Comparison of ENCODE assay signal across 9 mouse cellular contexts in genomic region chr9:110922759-110923158, GRCm38 (mm10). TPM values are rescaled to one million over a fixed set of nuclear protein-coding genes. Genes with fewer than 3 reads are reported as not detected.
DNase-seq lines count a peak whose midpoint lies in the region; ATAC-seq and TF ChIP-seq lines count a peak whose summit lies in the region.
"Had no signal": no experiment of that assay in that cellular context is flagged by ENCODE, and none has a peak within 500 bp of the region (broad histone marks: within the 10 kb centered on the region; RNA-seq: fewer than 3 reads in every experiment).

No protein-coding gene starts in this region.

- no peaks in the 10 kb centered on the region for H3K4me1 ChIP-seq in midbrain, embryonic 14.5 days (ENCODE audit: control insufficient read depth, insufficient read depth, low read length)
- H3K4me1 ChIP-seq in midbrain, embryonic 13.5 days (replicated peaks): no peaks in the 10 kb centered on the region
- H3K4me1 ChIP-seq in embryonic facial prominence, embryonic 14.5 days (ENCODE audit: control insufficient read depth, insufficient read depth, low read length): peaks cover 4% of the 10 kb centered on the region; the same call in 1 of the 2 replicates
- no peaks in the 10 kb centered on the region for H3K4me1 ChIP-seq in kidney, postnatal 0 days (replicated peaks; ENCODE audit: insufficient read depth, low read length)
- H3K4me1 ChIP-seq in lung, embryonic 14.5 days (ENCODE audit: insufficient read depth): no peaks in the 10 kb centered on the region

- no peaks in the 10 kb centered on the region for H3K9me3 ChIP-seq in midbrain, embryonic 14.5 days (ENCODE audit: control insufficient read depth, low read length)
- no peaks in the 10 kb centered on the region for H3K9me3 ChIP-seq in midbrain, embryonic 13.5 days
- H3K9me3 ChIP-seq in embryonic facial prominence, embryonic 14.5 days (ENCODE audit: control insufficient read depth, low read length): no peaks in the 10 kb centered on the region
- H3K9me3 ChIP-seq in kidney, postnatal 0 days (replicated peaks; ENCODE audit: low read length): no peaks in the 10 kb centered on the region
- H3K9me3 ChIP-seq in lung, embryonic 14.5 days (ENCODE audit: low read depth, low read length): no peaks in the 10 kb centered on the region

- ATAC-seq in midbrain, embryonic 14.5 days (ENCODE audit: low FRiP score, low TSS enrichment): no peak
- no peak for ATAC-seq in midbrain, embryonic 13.5 days
- ATAC-seq in embryonic facial prominence, embryonic 14.5 days (ENCODE audit: low read depth): no peak
- no peak for ATAC-seq in kidney, postnatal 0 days (replicated peaks; ENCODE audit: low FRiP score, low read depth)
- ATAC-seq in lung, embryonic 14.5 days (ENCODE audit: insufficient read depth): no peak

- H3K27ac ChIP-seq in midbrain, embryonic 14.5 days (replicated peaks; ENCODE audit: low read depth, low read length): no peak overlapping the region
- H3K27ac ChIP-seq in midbrain, embryonic 13.5 days: no peak overlapping the region
- no peak overlapping the region for H3K27ac ChIP-seq in embryonic facial prominence, embryonic 14.5 days (replicated peaks; ENCODE audit: low read depth, low read length)
- no peak overlapping the region for H3K27ac ChIP-seq in kidney, postnatal 0 days
- H3K27ac ChIP-seq in lung, embryonic 14.5 days (ENCODE audit: low read depth): no peak overlapping the region

- peak; percentile 87 for DNase-seq in midbrain, embryonic 14.5 days
- DNase-seq in adrenal gland, postnatal 10 days: peak; percentile 88
- DNase-seq in embryonic facial prominence, embryonic 14.5 days (ENCODE audit: low spot score): peak; percentile 75
- peak; percentile 86 for DNase-seq in kidney, postnatal 0 days (ENCODE audit: low spot score)
- DNase-seq in lung, embryonic 14.5 days: peak; percentile 87
- peak; percentile 19 to 34 for DNase-seq in right cerebral cortex, postnatal 36 days (ENCODE audit: low spot score in 2 of 2)
- DNase-seq in yolk sac, embryonic 10.5 days (ENCODE audit: low spot score): peak; percentile 45

- H3K4me2 ChIP-seq in midbrain, embryonic 14.5 days (ENCODE audit: low read length): no peak overlapping the region
- no peak overlapping the region for H3K4me2 ChIP-seq in midbrain, embryonic 13.5 days (replicated peaks)
- H3K4me2 ChIP-seq in embryonic facial prominence, embryonic 14.5 days (ENCODE audit: low read depth, low read length): no peak overlapping the region
- no peak overlapping the region for H3K4me2 ChIP-seq in kidney, postnatal 0 days (ENCODE audit: low read length)
- no peak overlapping the region for H3K4me2 ChIP-seq in lung, embryonic 14.5 days

- no peak overlapping the region for H3K4me3 ChIP-seq in midbrain, embryonic 14.5 days (replicated peaks; ENCODE audit: low read depth, low read length)
- H3K4me3 ChIP-seq in midbrain, embryonic 13.5 days (replicated peaks): no peak overlapping the region
- H3K4me3 ChIP-seq in embryonic facial prominence, embryonic 14.5 days (ENCODE audit: low read depth, low read length): no peak overlapping the region
- H3K4me3 ChIP-seq in kidney, postnatal 0 days (replicated peaks; ENCODE audit: low read depth, low read length): no peak overlapping the region
- no peak overlapping the region for H3K4me3 ChIP-seq in lung, embryonic 14.5 days (ENCODE audit: low read depth, low read length)

- 17% methylated on average over 7 of the region's 7 CpGs for WGBS in midbrain, embryonic 14.5 days
- WGBS in midbrain, embryonic 13.5 days: 18% methylated on average over 7 of the region's 7 CpGs
- 14% methylated on average over 7 of the region's 7 CpGs for WGBS in embryonic facial prominence, embryonic 14.5 days
- WGBS in kidney, postnatal 0 days: 20% methylated on average over 7 of the region's 7 CpGs
- WGBS in lung, embryonic 14.5 days: 12% methylated on average over 7 of the region's 7 CpGs

- no peak overlapping the region for H3K9ac ChIP-seq in midbrain, embryonic 14.5 days (replicated peaks; ENCODE audit: low read length)
- no peak overlapping the region for H3K9ac ChIP-seq in midbrain, embryonic 13.5 days (replicated peaks)
- no peak overlapping the region for H3K9ac ChIP-seq in embryonic facial prominence, embryonic 14.5 days (ENCODE audit: low read depth, low read length)
- no peak overlapping the region for H3K9ac ChIP-seq in kidney, postnatal 0 days (ENCODE audit: low read depth, low read length)
- no peak overlapping the region for H3K9ac ChIP-seq in lung, embryonic 14.5 days

- TF ChIP-seq CTCF in kidney, postnatal 0 days (IDR thresholded peaks at IDR 0.05; ENCODE audit: low read depth): peak; percentile 97
- TF ChIP-seq CTCF in lung, embryonic 14.5 days (IDR thresholded peaks at IDR 0.05; ENCODE audit: low read depth): peak; percentile 89

- no peaks in the 10 kb centered on the region for H3K36me3 ChIP-seq in midbrain, embryonic 14.5 days (ENCODE audit: control insufficient read depth, insufficient read depth, low read length)
- no peaks in the 10 kb centered on the region for H3K36me3 ChIP-seq in midbrain, embryonic 13.5 days
- H3K36me3 ChIP-seq in embryonic facial prominence, embryonic 14.5 days (ENCODE audit: control insufficient read depth, insufficient read depth, low read length): no peaks in the 10 kb centered on the region
- no peaks in the 10 kb centered on the region for H3K36me3 ChIP-seq in kidney, postnatal 0 days (ENCODE audit: insufficient read depth, low read length)
- no peaks in the 10 kb centered on the region for H3K36me3 ChIP-seq in lung, embryonic 14.5 days (ENCODE audit: insufficient read depth)

- no peaks in the 10 kb centered on the region for H3K27me3 ChIP-seq in midbrain, embryonic 14.5 days (ENCODE audit: control insufficient read depth, insufficient read depth, low read length)
- no peaks in the 10 kb centered on the region for H3K27me3 ChIP-seq in midbrain, embryonic 13.5 days
- no peaks in the 10 kb centered on the region for H3K27me3 ChIP-seq in embryonic facial prominence, embryonic 14.5 days (replicated peaks; ENCODE audit: control insufficient read depth, insufficient read depth, low read length)
- H3K27me3 ChIP-seq in kidney, postnatal 0 days (ENCODE audit: insufficient read depth, low read length): no peaks in the 10 kb centered on the region
- H3K27me3 ChIP-seq in lung, embryonic 14.5 days (ENCODE audit: insufficient read depth, low read length): no peaks in the 10 kb centered on the region

RNA-seq across cellular contexts. Expression of gene Fam240a, which starts 6.1 kb away (rescaled TPM):
- polyA plus RNA-seq in midbrain, embryonic 14.5 days (2014; fragmentation: Nextera tagmentation; extraction: Ambion mirVana): not detected in 2 replicates
- not detected in 2 replicates for polyA plus RNA-seq in midbrain, embryonic 13.5 days (2015; fragmentation: Nextera tagmentation; extraction: Ambion mirVana)
- total RNA-seq in adrenal gland, postnatal 10 days (2021): not detected
- polyA plus RNA-seq in embryonic facial prominence, embryonic 14.5 days (2014; fragmentation: Nextera tagmentation; extraction: Ambion mirVana): not detected in 2 replicates
- polyA plus RNA-seq in kidney, postnatal 0 days (2015; fragmentation: Nextera tagmentation; extraction: Ambion mirVana): not detected in 2 replicates
- not detected in 2 replicates for polyA plus RNA-seq in lung, embryonic 14.5 days (2014; fragmentation: Nextera tagmentation; extraction: Ambion mirVana)
- total RNA-seq: layer of hippocampus, postnatal 36 days had no signal

RNA-seq across cellular contexts. Expression of gene Tdgf1, which starts 23.2 kb away (rescaled TPM):
- not detected in 2 replicates for polyA plus RNA-seq in midbrain, embryonic 14.5 days (2014; fragmentation: Nextera tagmentation; extraction: Ambion mirVana)
- not detected in 2 replicates for polyA plus RNA-seq in midbrain, embryonic 13.5 days (2015; fragmentation: Nextera tagmentation; extraction: Ambion mirVana)
- not detected for total RNA-seq in adrenal gland, postnatal 10 days (2021)
- 0.62 and 0.63 TPM in 2 replicates for polyA plus RNA-seq in embryonic facial prominence, embryonic 14.5 days (2014; fragmentation: Nextera tagmentation; extraction: Ambion mirVana)
- not detected in 2 replicates for polyA plus RNA-seq in kidney, postnatal 0 days (2015; fragmentation: Nextera tagmentation; extraction: Ambion mirVana)
- not detected in 2 replicates for polyA plus RNA-seq in lung, embryonic 14.5 days (2014; fragmentation: Nextera tagmentation; extraction: Ambion mirVana)

RNA-seq across cellular contexts. Expression of gene Lrrc2, which starts 28.6 kb away (rescaled TPM):
- polyA plus RNA-seq in midbrain, embryonic 14.5 days (2014; fragmentation: Nextera tagmentation; extraction: Ambion mirVana): 0.38 and 0.51 TPM in 2 replicates
- 0.30 and 0.71 TPM in 2 replicates for polyA plus RNA-seq in midbrain, embryonic 13.5 days (2015; fragmentation: Nextera tagmentation; extraction: Ambion mirVana)
- total RNA-seq in adrenal gland, postnatal 10 days (2021): 1 to 10 TPM; 2.2 to 5.4 TPM
- 0.21 and 0.28 TPM in 2 replicates for polyA plus RNA-seq in embryonic facial prominence, embryonic 14.5 days (2014; fragmentation: Nextera tagmentation; extraction: Ambion mirVana)
- polyA plus RNA-seq in kidney, postnatal 0 days (2015; fragmentation: Nextera tagmentation; extraction: Ambion mirVana): 0.33 and 0.51 TPM in 2 replicates
- polyA plus RNA-seq in lung, embryonic 14.5 days (2014; fragmentation: Nextera tagmentation; extraction: Ambion mirVana): 0.12 TPM in 1 of 2 replicates, not detected in the other

RNA-seq across cellular contexts. Expression of gene Tmie, which starts 42.8 kb away (rescaled TPM):
- polyA plus RNA-seq in midbrain, embryonic 14.5 days (2014; fragmentation: Nextera tagmentation; extraction: Ambion mirVana): 0.75 and 1.5 TPM in 2 replicates
- 0.49 and 0.74 TPM in 2 replicates for polyA plus RNA-seq in midbrain, embryonic 13.5 days (2015; fragmentation: Nextera tagmentation; extraction: Ambion mirVana)
- 1 to 10 TPM; 1.9 to 5.6 TPM for total RNA-seq in adrenal gland, postnatal 10 days (2021)
- polyA plus RNA-seq in embryonic facial prominence, embryonic 14.5 days (2014; fragmentation: Nextera tagmentation; extraction: Ambion mirVana): 0.85 and 1.3 TPM in 2 replicates
- polyA plus RNA-seq in kidney, postnatal 0 days (2015; fragmentation: Nextera tagmentation; extraction: Ambion mirVana): 2.3 and 2.9 TPM in 2 replicates
- polyA plus RNA-seq in lung, embryonic 14.5 days (2014; fragmentation: Nextera tagmentation; extraction: Ambion mirVana): 0.21 and 0.31 TPM in 2 replicates

RNA-seq across cellular contexts. Expression of gene Als2cl, which starts 43.1 kb away (rescaled TPM):
- 0.50 and 0.72 TPM in 2 replicates for polyA plus RNA-seq in midbrain, embryonic 14.5 days (2014; fragmentation: Nextera tagmentation; extraction: Ambion mirVana)
- 0.98 and 1.2 TPM in 2 replicates for polyA plus RNA-seq in midbrain, embryonic 13.5 days (2015; fragmentation: Nextera tagmentation; extraction: Ambion mirVana)
- total RNA-seq in adrenal gland, postnatal 10 days (2021): 10 to 100 TPM; 16.4 to 18.2 TPM
- 3.0 and 3.4 TPM in 2 replicates for polyA plus RNA-seq in embryonic facial prominence, embryonic 14.5 days (2014; fragmentation: Nextera tagmentation; extraction: Ambion mirVana)
- 4.1 and 5.3 TPM in 2 replicates for polyA plus RNA-seq in kidney, postnatal 0 days (2015; fragmentation: Nextera tagmentation; extraction: Ambion mirVana)
- 4.5 and 5.1 TPM in 2 replicates for polyA plus RNA-seq in lung, embryonic 14.5 days (2014; fragmentation: Nextera tagmentation; extraction: Ambion mirVana)

Comparison
In these comparisons a context has a peak if more than half of its experiments do, and no peak if none do; other contexts are left out.
1. DNase-seq: peak in every context shown above with its lines; median percentile 88 in adrenal gland, postnatal 10 days; 87 in midbrain, embryonic 14.5 days; 87 in lung, embryonic 14.5 days; 86 in kidney, postnatal 0 days; 75 in embryonic facial prominence, embryonic 14.5 days; 45 in yolk sac, embryonic 10.5 days; 26 in right cerebral cortex, postnatal 36 days.